Mouse (Mus musculus): Measurements from ENCODE around the gene Ets1. TPM values are rescaled to one million over a fixed set of nuclear protein-coding genes. Genes with fewer than 3 reads are reported as not detected.

The Ets1 gene
- polyA plus RNA-seq, 1 experiment from 2014 or later, result 14.5 TPM

DNA sequence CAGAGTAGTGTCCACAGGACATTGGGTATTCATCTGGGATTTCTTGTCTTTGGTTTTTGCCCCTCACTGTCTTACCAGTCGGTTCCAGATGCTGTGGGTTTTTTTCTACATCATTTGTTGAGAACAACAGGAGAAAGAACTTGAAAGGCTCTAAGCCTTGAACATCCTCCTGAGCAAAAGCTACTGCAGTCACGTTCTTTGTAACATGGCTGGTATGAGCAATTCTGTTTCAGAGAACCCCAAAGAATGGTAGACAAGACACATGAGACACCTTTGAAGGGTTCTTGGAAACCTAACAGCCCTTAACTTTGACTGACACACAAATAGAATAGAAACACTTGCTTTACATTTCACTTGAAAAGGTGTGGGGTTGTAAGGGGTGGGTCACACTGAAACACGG lies 86.9 kb downstream of the Ets1 start:
- H3K9me3 ChIP-seq (replicated peaks; ENCODE audit: control insufficient read depth, low read length), result no peaks in the 10 kb centered on the region
- H3K4me2 ChIP-seq (ENCODE audit: low read length), result no peak overlapping the region
- ATAC-seq (no peak), DNase-seq (ENCODE audit: low spot score) (no peak)
- H3K27me3 ChIP-seq (replicated peaks; ENCODE audit: control insufficient read depth, insufficient read depth, low read length), result no peaks in the 10 kb centered on the region
- H3K9ac ChIP-seq (ENCODE audit: low read length), result no peak overlapping the region
- no peak overlapping the region for H3K27ac ChIP-seq (ENCODE audit: low read depth, low read length)
- no peak overlapping the region for H3K4me3 ChIP-seq (ENCODE audit: low read depth, low read length)
- no peaks in the 10 kb centered on the region for H3K36me3 ChIP-seq (ENCODE audit: control insufficient read depth, insufficient read depth, low read length)
- no peaks in the 10 kb centered on the region for H3K4me1 ChIP-seq (ENCODE audit: control insufficient read depth, insufficient read depth, low read length)
- WGBS, result 68% methylated on average over 3 of the region's 3 CpGs

DNA sequence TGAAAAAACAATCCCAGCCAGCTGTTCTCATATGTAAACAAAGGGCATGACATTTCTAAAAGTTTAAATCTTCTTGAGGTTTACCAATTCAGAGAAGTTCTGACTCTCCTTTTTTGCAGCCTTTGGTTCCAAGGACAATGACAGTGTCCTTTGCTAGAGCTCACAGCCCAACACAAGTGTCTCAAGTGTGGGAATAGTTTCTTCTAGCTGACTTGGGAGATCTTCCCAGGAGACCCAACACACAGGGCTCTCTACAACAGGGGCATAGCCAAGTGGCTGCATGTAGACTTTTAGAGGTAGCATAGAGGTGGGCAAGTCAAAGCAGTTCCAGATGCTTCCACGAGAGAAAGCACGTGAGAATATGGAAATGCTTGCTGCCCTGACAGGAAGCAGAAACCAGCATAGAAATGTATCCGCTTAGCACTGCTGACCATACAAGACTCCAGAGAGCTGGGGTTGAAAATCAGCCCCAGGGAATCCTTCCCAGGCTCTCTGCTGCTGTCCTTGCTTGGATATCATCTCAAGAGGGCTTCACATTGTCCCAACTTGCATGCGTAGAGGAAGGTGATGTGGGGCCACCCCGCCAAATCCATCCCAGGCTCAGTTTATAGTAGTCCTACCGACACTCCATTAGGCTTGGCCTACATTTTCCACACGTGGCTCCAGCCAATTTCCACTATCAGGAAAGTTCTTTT lies 88.3 kb downstream of the Ets1 start:
- 92% methylated on average over 7 of the region's 7 CpGs for WGBS
- no peak overlapping the region for H3K27ac ChIP-seq (ENCODE audit: low read depth, low read length)
- DNase-seq (ENCODE audit: low spot score) (no peak), ATAC-seq (no peak)
- H3K36me3 ChIP-seq (ENCODE audit: control insufficient read depth, insufficient read depth, low read length), result no peaks in the 10 kb centered on the region
- no peak overlapping the region for H3K4me3 ChIP-seq (ENCODE audit: low read depth, low read length)
- no peaks in the 10 kb centered on the region for H3K9me3 ChIP-seq (replicated peaks; ENCODE audit: control insufficient read depth, low read length)
- H3K4me1 ChIP-seq (ENCODE audit: control insufficient read depth, insufficient read depth, low read length), result no peaks in the 10 kb centered on the region
- H3K4me2 ChIP-seq (ENCODE audit: low read length), result no peak overlapping the region
- no peak overlapping the region for H3K9ac ChIP-seq (ENCODE audit: low read length)
- no peaks in the 10 kb centered on the region for H3K27me3 ChIP-seq (replicated peaks; ENCODE audit: control insufficient read depth, insufficient read depth, low read length)

DNA sequence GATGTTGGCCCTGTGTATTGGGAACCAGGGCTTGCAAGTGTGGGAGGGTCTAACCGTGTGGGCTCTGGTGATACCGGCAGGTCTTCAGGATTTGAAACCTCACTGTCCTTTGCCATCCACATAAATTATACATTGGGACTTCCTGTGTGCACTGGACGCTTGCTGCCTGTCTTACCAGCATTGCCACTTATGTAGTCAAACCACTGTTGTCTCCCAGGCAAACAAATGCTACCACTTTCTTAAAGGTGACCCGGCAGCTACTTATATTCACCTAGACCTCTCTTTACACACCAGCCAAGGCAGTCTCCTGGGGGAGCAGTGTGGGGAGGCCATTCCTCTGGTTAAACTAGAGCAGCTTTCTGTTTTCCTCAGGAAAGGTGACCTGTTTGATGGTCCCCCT lies 89.9 kb downstream of the Ets1 start:
- Histone ChIP-seq H3K4me3 (ENCODE audit: low read depth, low read length) (no peak overlapping the region), H3K9ac (ENCODE audit: low read length) (no peak overlapping the region), H3K4me1 (ENCODE audit: control insufficient read depth, insufficient read depth, low read length) (no peaks in the 10 kb centered on the region), H3K27ac (ENCODE audit: low read depth, low read length) (no peak overlapping the region), H3K27me3 (replicated peaks; ENCODE audit: control insufficient read depth, insufficient read depth, low read length) (no peaks in the 10 kb centered on the region), H3K4me2 (ENCODE audit: low read length) (no peak overlapping the region), H3K36me3 (ENCODE audit: control insufficient read depth, insufficient read depth, low read length) (no peaks in the 10 kb centered on the region), H3K9me3 (replicated peaks; ENCODE audit: control insufficient read depth, low read length) (no peaks in the 10 kb centered on the region)
- no peak for ATAC-seq
- DNase-seq (ENCODE audit: low spot score), result no peak
- 94% methylated on average over 4 of the region's 4 CpGs for WGBS

DNA sequence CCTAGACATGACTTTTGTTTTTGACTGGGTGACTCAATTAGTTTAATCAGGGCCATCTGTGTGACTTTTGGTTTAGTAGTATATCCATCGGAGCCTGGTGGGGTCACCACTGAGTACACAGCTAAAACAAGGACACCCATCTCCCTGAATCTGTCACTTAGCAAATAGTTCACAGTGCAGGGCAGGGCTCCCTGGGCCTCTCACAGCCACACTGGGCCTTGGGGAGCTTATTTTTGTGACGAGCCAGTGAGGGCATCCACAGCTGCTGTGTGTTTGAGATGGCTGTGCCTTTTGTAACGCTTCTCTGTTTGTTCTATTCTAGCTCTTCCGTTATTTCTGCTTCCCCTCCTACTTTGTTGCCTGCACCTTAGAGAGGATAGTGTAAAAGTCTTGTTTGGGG lies 90.6 kb downstream of the Ets1 start:
- H3K9ac ChIP-seq (ENCODE audit: low read length), result no peak overlapping the region
- no peak for DNase-seq (ENCODE audit: low spot score)
- no peak overlapping the region for H3K4me2 ChIP-seq (ENCODE audit: low read length)
- no peak overlapping the region for H3K4me3 ChIP-seq (ENCODE audit: low read depth, low read length)
- no peak overlapping the region for H3K27ac ChIP-seq (ENCODE audit: low read depth, low read length)
- no peaks in the 10 kb centered on the region for H3K4me1 ChIP-seq (ENCODE audit: control insufficient read depth, insufficient read depth, low read length)
- H3K27me3 ChIP-seq (replicated peaks; ENCODE audit: control insufficient read depth, insufficient read depth, low read length), result no peaks in the 10 kb centered on the region
- H3K9me3 ChIP-seq (replicated peaks; ENCODE audit: control insufficient read depth, low read length), result no peaks in the 10 kb centered on the region
- no peaks in the 10 kb centered on the region for H3K36me3 ChIP-seq (ENCODE audit: control insufficient read depth, insufficient read depth, low read length)
- 84% methylated on average over 4 of the region's 4 CpGs for WGBS
- ATAC-seq, result no peak

DNA sequence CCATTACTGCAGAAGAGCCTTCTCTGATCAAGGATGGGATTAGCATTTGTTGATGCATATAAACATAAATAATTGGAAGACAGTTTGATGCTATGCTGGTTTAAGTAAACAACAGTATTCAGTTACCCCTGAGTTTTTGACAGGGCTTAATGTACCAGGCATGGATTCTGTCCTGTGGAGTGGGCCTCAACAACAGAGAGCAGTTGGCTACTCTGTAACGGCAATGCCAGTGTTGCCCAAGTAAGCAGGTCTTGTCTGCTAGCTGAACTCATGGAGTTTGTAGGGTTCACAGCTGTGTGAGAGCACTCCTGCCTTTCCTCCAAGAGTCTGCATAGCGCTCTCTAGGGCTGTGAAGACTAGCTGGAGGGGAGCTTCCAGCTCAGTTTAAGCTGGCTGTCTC lies 91.0 kb downstream of the Ets1 start:
- no peak for DNase-seq (ENCODE audit: low spot score)
- no peak overlapping the region for H3K9ac ChIP-seq (ENCODE audit: low read length)
- H3K27ac ChIP-seq (ENCODE audit: low read depth, low read length), result no peak overlapping the region
- H3K4me1 ChIP-seq (ENCODE audit: control insufficient read depth, insufficient read depth, low read length), result no peaks in the 10 kb centered on the region
- no peaks in the 10 kb centered on the region for H3K36me3 ChIP-seq (ENCODE audit: control insufficient read depth, insufficient read depth, low read length)
- no peaks in the 10 kb centered on the region for H3K9me3 ChIP-seq (replicated peaks; ENCODE audit: control insufficient read depth, low read length)
- H3K4me3 ChIP-seq (ENCODE audit: low read depth, low read length), result no peak overlapping the region
- no peak overlapping the region for H3K4me2 ChIP-seq (ENCODE audit: low read length)
- 100% methylated on average over 2 of the region's 2 CpGs for WGBS
- no peak for ATAC-seq
- no peaks in the 10 kb centered on the region for H3K27me3 ChIP-seq (replicated peaks; ENCODE audit: control insufficient read depth, insufficient read depth, low read length)

DNA sequence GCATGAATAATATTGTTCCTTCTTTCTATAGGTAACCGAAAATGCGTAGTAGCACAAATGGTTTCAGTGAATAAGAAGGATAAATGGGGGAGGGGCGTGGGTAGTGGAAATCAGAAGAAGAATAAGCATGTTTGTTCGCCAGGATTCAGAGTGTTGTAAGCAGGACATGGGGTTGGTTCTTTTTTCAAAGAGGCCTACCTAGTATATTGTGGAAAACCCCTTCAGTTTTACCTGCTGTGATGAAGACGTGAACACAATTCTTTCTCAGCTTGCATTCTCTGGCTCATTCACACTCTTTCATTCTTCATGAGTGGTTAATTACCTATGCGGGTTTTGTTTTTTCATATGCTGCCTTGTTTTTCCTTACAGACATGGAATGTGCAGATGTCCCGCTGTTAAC lies 92.3 kb downstream of the Ets1 start:
- Histone ChIP-seq H3K9me3 (replicated peaks; ENCODE audit: control insufficient read depth, low read length) (no peaks in the 10 kb centered on the region), H3K36me3 (ENCODE audit: control insufficient read depth, insufficient read depth, low read length) (no peaks in the 10 kb centered on the region), H3K9ac (ENCODE audit: low read length) (no peak overlapping the region), H3K4me2 (ENCODE audit: low read length) (no peak overlapping the region), H3K27me3 (replicated peaks; ENCODE audit: control insufficient read depth, insufficient read depth, low read length) (no peaks in the 10 kb centered on the region), H3K4me1 (ENCODE audit: control insufficient read depth, insufficient read depth, low read length) (no peaks in the 10 kb centered on the region), H3K27ac (ENCODE audit: low read depth, low read length) (no peak overlapping the region), H3K4me3 (ENCODE audit: low read depth, low read length) (no peak overlapping the region)
- DNase-seq (ENCODE audit: low spot score) (no peak), ATAC-seq (no peak)
- WGBS, result 30% methylated on average over 7 of the region's 7 CpGs

DNA sequence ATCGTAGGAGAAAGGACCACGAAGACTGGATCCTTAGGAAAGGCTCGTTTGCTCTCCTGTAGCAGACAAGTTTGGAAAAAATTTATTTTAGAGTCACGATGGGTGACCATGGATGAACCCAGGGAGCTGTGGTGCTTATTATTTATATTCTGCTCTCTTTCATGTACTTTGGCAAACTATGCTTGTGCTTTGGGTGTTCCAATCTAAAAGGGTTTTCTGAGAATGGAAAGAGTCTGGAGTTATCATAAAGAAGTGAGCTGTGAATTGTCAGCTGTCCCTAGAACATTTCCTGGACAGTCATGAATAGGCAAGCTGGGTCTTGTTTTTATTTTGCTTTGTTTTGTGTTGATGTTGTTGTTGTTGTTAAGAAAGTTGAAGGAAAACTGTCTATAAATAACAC lies 92.8 kb downstream of the Ets1 start:
- 34% methylated on average over 4 of the region's 4 CpGs for WGBS
- no peak for DNase-seq (ENCODE audit: low spot score)
- no peak overlapping the region for H3K27ac ChIP-seq (ENCODE audit: low read depth, low read length)

DNA sequence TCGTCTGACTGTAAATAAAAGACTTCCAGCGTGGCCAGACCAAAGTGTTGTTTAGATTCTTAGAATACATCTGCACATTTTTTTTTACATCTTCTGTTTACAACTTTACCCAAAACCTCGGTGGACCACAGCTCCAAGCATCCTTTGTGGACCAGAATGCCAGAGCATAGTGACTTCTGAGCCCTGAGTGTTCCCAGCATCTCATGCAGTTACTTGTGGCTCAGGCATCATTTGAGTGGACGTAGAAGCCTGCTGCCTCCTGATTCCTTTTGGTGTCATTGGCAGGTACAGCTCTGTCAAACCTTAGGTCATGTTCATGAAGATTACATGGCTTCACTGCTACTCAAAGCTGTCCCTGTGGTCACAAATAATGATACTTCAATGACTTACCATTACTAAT lies 93.2 kb downstream of the Ets1 start:
- no peak for ATAC-seq
- 80% methylated on average over 4 of the region's 4 CpGs for WGBS

More for the DNA sequence above, 92.8 kb downstream of the Ets1 start:
- no peak overlapping the region for H3K4me3 ChIP-seq (ENCODE audit: low read depth, low read length)
- no peak overlapping the region for H3K9ac ChIP-seq (ENCODE audit: low read length)
- H3K27me3 ChIP-seq (replicated peaks; ENCODE audit: control insufficient read depth, insufficient read depth, low read length), result no peaks in the 10 kb centered on the region
- H3K4me1 ChIP-seq (ENCODE audit: control insufficient read depth, insufficient read depth, low read length), result no peaks in the 10 kb centered on the region
- no peak for ATAC-seq
- no peaks in the 10 kb centered on the region for H3K36me3 ChIP-seq (ENCODE audit: control insufficient read depth, insufficient read depth, low read length)
- H3K9me3 ChIP-seq (replicated peaks; ENCODE audit: control insufficient read depth, low read length), result no peaks in the 10 kb centered on the region
- no peak overlapping the region for H3K4me2 ChIP-seq (ENCODE audit: low read length)

DNA sequence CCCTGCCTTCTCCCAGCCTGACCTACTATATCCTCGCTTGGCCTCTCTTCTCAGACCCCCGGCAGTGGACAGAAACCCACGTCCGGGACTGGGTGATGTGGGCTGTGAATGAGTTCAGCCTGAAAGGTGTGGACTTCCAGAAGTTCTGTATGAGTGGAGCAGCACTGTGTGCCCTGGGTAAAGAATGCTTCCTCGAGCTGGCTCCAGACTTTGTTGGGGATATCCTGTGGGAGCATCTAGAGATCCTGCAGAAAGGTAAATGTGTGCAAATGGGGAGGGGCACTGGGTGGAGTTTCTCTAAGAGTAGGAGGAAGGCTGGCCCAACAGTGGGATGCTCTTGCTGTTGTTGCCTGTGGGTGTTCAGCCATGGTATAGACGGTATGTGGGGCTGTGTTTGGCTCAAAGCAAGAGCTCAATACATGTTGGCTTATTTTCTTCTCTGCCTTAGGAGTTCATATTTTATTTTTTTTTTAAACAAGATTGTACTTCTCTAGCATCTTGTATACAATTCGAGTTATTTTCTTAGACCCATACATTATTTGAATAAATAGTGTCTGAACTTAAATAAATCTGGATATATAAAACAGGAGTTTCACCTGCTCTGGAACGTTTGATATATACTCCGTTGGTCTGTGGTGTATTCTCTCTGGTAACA lies 94.1 kb downstream of the Ets1 start:
- Histone ChIP-seq H3K4me3 (ENCODE audit: low read depth, low read length) (no peak overlapping the region), H3K27me3 (replicated peaks; ENCODE audit: control insufficient read depth, insufficient read depth, low read length) (no peaks in the 10 kb centered on the region), H3K27ac (ENCODE audit: low read depth, low read length) (no peak overlapping the region), H3K9me3 (replicated peaks; ENCODE audit: control insufficient read depth, low read length) (no peaks in the 10 kb centered on the region), H3K4me1 (ENCODE audit: control insufficient read depth, insufficient read depth, low read length) (no peaks in the 10 kb centered on the region), H3K9ac (ENCODE audit: low read length) (no peak overlapping the region), H3K4me2 (ENCODE audit: low read length) (no peak overlapping the region), H3K36me3 (ENCODE audit: control insufficient read depth, insufficient read depth, low read length) (no peaks in the 10 kb centered on the region)
- 85% methylated on average over 9 of the region's 9 CpGs for WGBS
- DNase-seq (ENCODE audit: low spot score) (no peak), ATAC-seq (no peak)

More for the DNA sequence above, 93.2 kb downstream of the Ets1 start:
- Histone ChIP-seq H3K4me2 (ENCODE audit: low read length) (no peak overlapping the region), H3K4me3 (ENCODE audit: low read depth, low read length) (no peak overlapping the region), H3K4me1 (ENCODE audit: control insufficient read depth, insufficient read depth, low read length) (no peaks in the 10 kb centered on the region), H3K27ac (ENCODE audit: low read depth, low read length) (no peak overlapping the region), H3K9ac (ENCODE audit: low read length) (no peak overlapping the region), H3K27me3 (replicated peaks; ENCODE audit: control insufficient read depth, insufficient read depth, low read length) (no peaks in the 10 kb centered on the region), H3K9me3 (replicated peaks; ENCODE audit: control insufficient read depth, low read length) (no peaks in the 10 kb centered on the region), H3K36me3 (ENCODE audit: control insufficient read depth, insufficient read depth, low read length) (no peaks in the 10 kb centered on the region)
- no peak for DNase-seq (ENCODE audit: low spot score)
